Mouse (Mus musculus) neural tube, embryonic 14.5 days (tissue): ENCODE results near the gene Il13. TPM values are rescaled to one million over a fixed set of nuclear protein-coding genes. Genes with fewer than 3 reads are reported as not detected.

Experiments
- ATAC-seq: fragments of 200-750 bp; cut with Nextera tagmentation; 2 replicates; pipeline ENCODE4 v1.8.0; 2017; ENCODE audit warnings: low read depth, mild to moderate bottlenecking, moderate TSS enrichment, moderate library complexity
- H3K27ac ChIP-seq: fragments of 300-500 bp; sonication (generic); 2 replicates; pipeline ENCODE4 v1.5.1; 2014; ENCODE audit warnings: low read depth, mild to moderate bottlenecking, control low read depth, low read length, moderate library complexity, mixed read lengths
- H3K27me3 ChIP-seq: fragments of 300-500 bp; sonication (generic); 2 replicates; pipeline ENCODE4 v1.6.1; 2014; ENCODE audit warnings: low read length; ENCODE audit not compliant: control insufficient read depth, insufficient read depth
- H3K36me3 ChIP-seq: fragments of 300-500 bp; sonication (generic); 2 replicates; pipeline ENCODE4 v1.6.1; 2014; ENCODE audit warnings: low read length, mixed read lengths; ENCODE audit not compliant: control insufficient read depth, insufficient read depth
- H3K4me1 ChIP-seq: fragments of 300-500 bp; sonication (generic); 2 replicates; pipeline ENCODE4 v1.6.1; 2014; ENCODE audit warnings: low read length; ENCODE audit not compliant: control insufficient read depth, insufficient read depth
- H3K4me2 ChIP-seq: fragments of 300-500 bp; sonication (generic); 2 replicates; pipeline ENCODE4 v1.6.1; 2014; ENCODE audit warnings: mild to moderate bottlenecking, low read depth, low read length, control low read depth
- H3K4me3 ChIP-seq: fragments of 300-500 bp; sonication (generic); 2 replicates; pipeline ENCODE4 v1.5.1; 2014; ENCODE audit warnings: low read depth, low read length, control low read depth, mixed read lengths
- H3K9ac ChIP-seq: fragments of 300-500 bp; sonication (generic); replicated peaks from 2 replicates; pipeline ENCODE4 v1.6.1; 2014; ENCODE audit warnings: low read depth, mild to moderate bottlenecking, control low read depth, low read length, mixed read lengths
- H3K9me3 ChIP-seq: fragments of 300-500 bp; sonication (generic); 2 replicates; pipeline ENCODE4 v1.6.1; 2016; ENCODE audit warnings: low read length; ENCODE audit not compliant: control insufficient read depth
- WGBS: fragments of 180-500 bp; shearing (Covaris S2); extraction: QIAGEN DNeasy Blood & Tissue Kit; methylation state at CpG from one replicate; pipeline ENCODE4 v1.1.7; 2014; 5-methylcytosine and 5-hydroxymethylcytosine counted together
- polyA plus RNA-seq: library from polyadenylated mRNA; unstranded; fragments of >200 nt; fragmentation: Nextera tagmentation; extraction: Ambion mirVana; gene quantifications from 2 replicates; pipeline ENCODE4 v1.2.1, GENCODE M21; 2014

Gene Il13
- polyA plus RNA-seq, 1 experiment from 2014 or later: not detected

DNA sequence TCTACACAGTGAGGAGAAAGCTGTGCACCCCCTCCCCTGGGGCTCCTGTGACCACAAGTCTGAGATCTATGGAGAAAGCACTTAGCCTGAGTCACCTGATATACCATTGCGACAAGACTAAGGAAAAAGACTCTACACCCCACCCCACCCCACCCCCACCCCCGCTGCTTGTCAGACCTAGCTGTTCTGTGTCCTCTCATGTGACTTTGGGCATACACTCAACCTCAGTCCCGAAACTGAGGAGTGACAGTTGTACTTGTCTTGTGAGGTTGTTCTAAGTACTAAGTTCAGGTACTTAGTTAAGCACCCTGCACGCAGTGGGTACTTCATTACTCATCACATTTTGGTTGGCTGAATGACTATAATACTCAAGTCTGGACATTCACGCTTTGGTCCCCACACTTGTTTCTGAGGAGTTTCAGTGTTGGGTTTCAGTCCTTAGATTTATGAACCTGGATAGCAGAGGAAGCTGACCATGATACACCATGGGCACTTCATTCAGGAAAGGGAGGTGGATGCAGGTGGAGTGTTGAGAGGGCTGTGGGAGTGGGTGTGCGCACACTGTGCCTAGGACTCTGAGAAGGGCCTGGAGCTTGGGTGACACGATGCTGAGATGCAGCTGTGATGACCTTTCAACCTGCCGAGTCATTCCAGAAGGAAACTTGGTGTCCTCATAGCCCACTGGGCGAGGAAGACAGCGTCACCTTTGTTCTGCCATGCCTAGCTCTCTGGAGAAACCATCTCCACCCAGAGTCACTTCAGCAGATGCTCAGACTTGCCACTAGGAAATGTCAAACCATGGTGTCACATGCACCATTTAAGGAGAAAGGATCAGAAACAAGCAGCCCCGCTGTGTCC is 12.7 kb downstream of the Il13 start:
- H3K4me2 ChIP-seq: no peak overlapping the region
- WGBS: 91% methylated on average over 11 of the region's 11 CpGs
- H3K4me1 ChIP-seq: no peaks in the 10 kb centered on the region
- no peaks in the 10 kb centered on the region for H3K36me3 ChIP-seq
- H3K27me3 ChIP-seq: no peaks in the 10 kb centered on the region
- no peak overlapping the region for H3K27ac ChIP-seq
- H3K9ac ChIP-seq: no peak overlapping the region
- no peaks in the 10 kb centered on the region for H3K9me3 ChIP-seq
- ATAC-seq: no peak
- no peak overlapping the region for H3K4me3 ChIP-seq

DNA sequence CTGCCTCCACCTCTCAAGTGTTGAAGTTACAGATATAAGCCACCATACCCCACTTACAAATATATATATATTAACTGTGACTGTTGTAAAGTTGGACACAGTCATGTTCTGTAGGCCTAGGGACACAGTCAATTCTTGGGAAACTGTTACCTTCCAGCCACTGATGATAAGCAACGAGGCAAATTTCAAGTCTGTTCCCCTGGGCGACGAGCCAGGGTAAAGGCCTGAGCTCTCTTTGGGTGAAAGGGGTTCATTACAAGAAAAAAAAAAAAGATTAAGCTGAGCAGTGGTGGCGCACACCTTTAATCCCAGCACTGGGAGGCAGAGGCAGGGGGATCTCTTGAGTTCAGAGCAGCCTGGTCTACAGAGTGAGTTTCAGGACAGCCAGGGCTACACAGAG is 14.4 kb downstream of the Il13 start:
- Histone ChIP-seq H3K4me2 (no peak overlapping the region), H3K27ac (no peak overlapping the region), H3K36me3 (no peaks in the 10 kb centered on the region), H3K4me3 (no peak overlapping the region), H3K4me1 (no peaks in the 10 kb centered on the region), H3K9me3 (no peaks in the 10 kb centered on the region), H3K27me3 (no peaks in the 10 kb centered on the region), H3K9ac (no peak overlapping the region)
- WGBS: 88% methylated on average over 4 of the region's 4 CpGs
- ATAC-seq: no peak

GRCm38 (mm10) chr11:53619428-53619827 is 15.1 kb downstream of the Il13 start:
- Histone ChIP-seq H3K27me3 (no peaks in the 10 kb centered on the region), H3K4me1 (no peaks in the 10 kb centered on the region), H3K9ac (no peak overlapping the region), H3K4me2 (no peak overlapping the region), H3K36me3 (no peaks in the 10 kb centered on the region), H3K9me3 (no peaks in the 10 kb centered on the region), H3K4me3 (no peak overlapping the region), H3K27ac (no peak overlapping the region)
- 73% methylated on average over 6 of the region's 6 CpGs for WGBS
- ATAC-seq: no peak

DNA sequence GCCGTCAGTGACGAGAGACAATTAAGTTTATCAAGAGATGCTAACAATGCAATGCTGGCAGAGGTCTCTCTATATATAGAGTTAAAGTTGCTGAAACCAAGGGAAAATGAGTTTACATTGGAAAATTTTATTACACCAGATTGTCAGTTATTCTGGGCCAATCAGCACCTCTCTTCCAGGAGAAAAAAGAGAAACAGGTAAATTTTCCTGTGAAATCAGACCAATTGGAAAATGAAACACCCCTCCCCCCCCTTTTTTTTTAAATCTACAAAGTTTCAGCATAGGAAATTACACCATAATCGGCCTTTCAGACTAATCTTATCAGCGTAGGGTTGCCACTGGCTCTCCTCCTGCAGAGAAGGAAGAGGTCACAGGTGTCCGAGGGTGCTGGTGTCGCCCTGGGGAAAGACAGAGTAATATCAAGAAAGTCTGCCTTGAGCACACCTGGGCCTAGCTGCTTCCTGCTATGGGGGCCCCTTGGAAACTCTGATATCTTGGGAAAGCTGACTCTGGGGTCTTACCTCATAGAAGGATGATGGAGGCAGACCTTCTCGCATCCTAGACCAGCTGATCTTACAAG is 15.8 kb downstream of the Il13 start, which contains the start of gene Il4:
Il4 (minus strand) TSS at position 51 of the 580 bp plus-strand sequence.
- H3K9ac ChIP-seq: no peak within 1 kb of the TSS
- no peak within 1 kb of the TSS for H3K4me3 ChIP-seq
- H3K4me1 ChIP-seq: no peaks in the 10 kb centered on the region
- WGBS: 89% methylated on average over 7 of the region's 7 CpGs
- H3K36me3 ChIP-seq: no peaks in the 10 kb centered on the region
- H3K27me3 ChIP-seq: no peaks in the 10 kb centered on the region
- no peak within 1 kb of the TSS for H3K27ac ChIP-seq
- ATAC-seq: no peak
- no peak within 1 kb of the TSS for H3K4me2 ChIP-seq
- H3K9me3 ChIP-seq: no peaks in the 10 kb centered on the region

DNA sequence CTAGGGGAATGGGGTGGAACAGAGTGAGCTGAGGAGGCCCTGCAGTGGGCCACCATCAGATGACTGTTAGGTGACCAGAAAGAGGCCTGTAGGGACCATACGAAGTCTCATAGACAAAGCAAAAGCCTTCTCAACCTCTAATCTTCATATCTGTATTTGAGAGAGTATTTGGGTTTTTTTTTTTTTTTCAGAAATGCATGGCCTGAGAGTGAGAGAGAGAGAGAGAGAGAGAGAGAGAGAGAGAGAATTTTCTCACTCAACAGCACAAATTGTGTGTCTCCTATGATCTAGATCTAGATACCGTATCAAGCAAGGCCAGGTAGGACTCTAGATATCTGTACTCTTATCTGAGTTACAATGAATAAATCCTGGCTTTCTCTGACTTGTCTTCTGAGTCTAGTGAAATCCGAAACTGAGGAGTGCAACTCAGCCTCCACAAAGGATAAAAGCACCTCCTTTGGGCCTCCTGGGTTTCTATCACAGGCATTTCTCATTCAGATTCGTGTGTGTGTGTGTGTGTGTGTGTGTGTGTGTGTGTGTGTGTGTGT is 16.9 kb downstream of the Il13 start:
- ATAC-seq: no peak
- Histone ChIP-seq H3K4me2 (no peak overlapping the region), H3K4me1 (no peaks in the 10 kb centered on the region), H3K36me3 (no peaks in the 10 kb centered on the region), H3K4me3 (no peak overlapping the region), H3K27me3 (no peaks in the 10 kb centered on the region), H3K9me3 (no peaks in the 10 kb centered on the region), H3K9ac (no peak overlapping the region), H3K27ac (no peak overlapping the region)
- 81% methylated on average over 4 of the region's 4 CpGs for WGBS

DNA sequence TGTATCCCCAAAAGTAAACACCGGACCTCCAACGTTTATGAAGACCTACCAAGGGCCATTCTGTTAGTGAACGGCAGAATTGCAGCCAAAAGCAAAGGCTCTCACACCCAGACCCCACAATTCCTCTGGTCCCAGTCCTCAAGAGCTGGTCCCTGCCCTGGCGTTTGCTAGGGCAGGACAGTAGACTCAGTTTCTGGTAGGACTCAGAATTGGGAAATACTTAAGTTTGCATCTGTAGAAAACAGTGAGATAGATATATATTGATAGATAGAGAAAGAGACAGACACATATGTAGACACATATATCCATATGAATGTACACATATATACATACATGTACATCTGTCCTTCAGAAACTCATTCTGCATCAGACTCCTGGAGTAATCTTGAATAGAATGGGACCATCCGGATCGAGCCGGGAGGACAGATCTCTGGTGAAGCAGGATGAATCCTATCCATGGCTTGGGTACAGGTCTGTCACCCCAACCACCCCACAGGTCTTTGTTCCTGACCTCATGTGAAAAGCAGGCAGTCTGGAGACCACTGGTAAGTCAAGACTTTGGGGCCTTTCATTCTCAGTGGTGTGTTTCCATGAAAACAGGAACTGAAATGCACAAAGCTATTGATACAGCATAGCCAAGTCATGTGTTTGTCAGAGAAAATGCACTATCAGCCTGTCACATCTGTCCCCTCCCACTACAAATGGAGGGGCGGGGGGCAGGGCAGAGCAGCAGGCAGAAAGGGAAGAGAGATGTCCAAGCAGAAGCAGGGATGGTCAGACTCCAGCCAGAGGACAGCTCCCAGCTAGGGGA is 17.5 kb downstream of the Il13 start:
- Histone ChIP-seq H3K4me1 (no peaks in the 10 kb centered on the region), H3K9ac (no peak overlapping the region), H3K9me3 (no peaks in the 10 kb centered on the region), H3K27ac (no peak overlapping the region), H3K27me3 (no peaks in the 10 kb centered on the region), H3K4me3 (no peak overlapping the region), H3K4me2 (no peak overlapping the region), H3K36me3 (no peaks in the 10 kb centered on the region)
- 84% methylated on average over 8 of the region's 8 CpGs for WGBS
- ATAC-seq: no peak

- ATAC-seq: no peak
- no peaks in the 10 kb centered on the region for H3K36me3 ChIP-seq
- H3K27ac ChIP-seq: no peak overlapping the region
- no peak overlapping the region for H3K4me3 ChIP-seq
- 93% methylated on average over 8 of the region's 8 CpGs for WGBS
- H3K27me3 ChIP-seq: no peaks in the 10 kb centered on the region
- no peaks in the 10 kb centered on the region for H3K9me3 ChIP-seq
- H3K4me1 ChIP-seq: no peaks in the 10 kb centered on the region
- H3K4me2 ChIP-seq: no peak overlapping the region
- H3K9ac ChIP-seq: no peak overlapping the region
These were observed 18.9 kb downstream of the Il13 start for GRCm38 (mm10) chr11:53615575-53615974.

DNA sequence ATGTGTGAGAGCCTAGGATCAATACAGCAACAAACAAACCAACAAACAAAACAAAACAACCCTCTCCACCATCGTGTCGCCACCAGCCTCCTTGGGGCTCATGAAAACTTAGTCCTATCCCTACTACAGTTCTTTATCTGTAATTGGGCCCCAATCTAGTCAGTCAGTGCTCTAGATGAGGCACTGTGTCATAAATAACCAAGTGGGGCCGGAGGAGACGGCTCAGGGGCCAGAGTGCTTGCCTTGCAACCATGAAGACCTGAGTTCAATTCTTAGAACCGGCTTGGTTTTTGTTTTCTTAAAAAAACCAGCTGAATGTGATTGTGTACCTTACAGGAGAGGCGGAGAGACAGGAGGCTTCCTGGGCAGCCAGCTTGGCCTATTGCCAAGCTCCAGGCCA is 19.3 kb downstream of the Il13 start:
- H3K27ac ChIP-seq: no peak overlapping the region
- no peaks in the 10 kb centered on the region for H3K36me3 ChIP-seq
- no peak overlapping the region for H3K9ac ChIP-seq
- no peak for ATAC-seq
- H3K27me3 ChIP-seq: no peaks in the 10 kb centered on the region
- 74% methylated on average over 6 of the region's 6 CpGs for WGBS
- H3K9me3 ChIP-seq: no peaks in the 10 kb centered on the region
- no peaks in the 10 kb centered on the region for H3K4me1 ChIP-seq
- no peak overlapping the region for H3K4me2 ChIP-seq
- no peak overlapping the region for H3K4me3 ChIP-seq
